Mouse (Mus musculus) embryo, embryonic 10.5 days (tissue): ENCODE results near the gene Colgalt1.
A peak's percentile ranks its signal among the peaks of the same experiment; 100 is the strongest.

Source experiments
- DNase-seq: peaks from one replicate; pipeline ENCODE4 v3.0.0-alpha.2; 2015; ENCODE audit warnings: low spot score

The Colgalt1 gene

DNA sequence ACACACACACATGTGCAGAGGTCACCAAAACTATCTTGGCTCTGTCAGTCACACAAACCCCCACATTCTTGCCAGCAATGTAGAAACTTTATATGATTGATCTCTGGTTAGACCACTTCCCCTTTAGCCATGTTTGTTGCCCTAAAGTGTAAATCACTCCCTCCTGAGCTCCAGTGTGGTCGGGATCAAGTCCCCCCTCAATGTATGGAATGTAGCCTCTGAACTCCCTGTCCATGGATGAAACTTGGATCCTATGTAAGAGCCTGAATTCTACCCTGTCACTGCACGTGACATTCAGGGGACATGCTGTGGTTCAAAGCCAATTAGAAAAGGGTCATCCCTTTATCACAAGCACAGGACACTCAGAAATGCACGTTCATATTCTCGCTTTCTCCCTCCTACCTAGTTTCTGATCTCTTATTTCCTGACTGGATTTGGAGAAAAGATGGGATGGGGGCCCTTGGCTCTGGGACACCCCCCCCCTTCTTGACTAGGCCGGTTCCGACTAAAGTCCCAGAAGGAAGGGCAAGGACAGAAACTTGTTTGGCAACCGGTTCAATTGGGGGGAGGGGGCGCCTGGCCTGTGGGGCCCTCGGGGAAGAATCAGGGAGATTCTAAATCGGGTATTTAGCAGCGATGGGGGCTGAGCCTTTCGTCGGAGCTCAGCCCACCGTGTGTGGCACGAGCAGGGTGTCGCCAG lies 17.7 kb downstream of the Colgalt1 start:
- DNase-seq: peak; percentile 16

DNA sequence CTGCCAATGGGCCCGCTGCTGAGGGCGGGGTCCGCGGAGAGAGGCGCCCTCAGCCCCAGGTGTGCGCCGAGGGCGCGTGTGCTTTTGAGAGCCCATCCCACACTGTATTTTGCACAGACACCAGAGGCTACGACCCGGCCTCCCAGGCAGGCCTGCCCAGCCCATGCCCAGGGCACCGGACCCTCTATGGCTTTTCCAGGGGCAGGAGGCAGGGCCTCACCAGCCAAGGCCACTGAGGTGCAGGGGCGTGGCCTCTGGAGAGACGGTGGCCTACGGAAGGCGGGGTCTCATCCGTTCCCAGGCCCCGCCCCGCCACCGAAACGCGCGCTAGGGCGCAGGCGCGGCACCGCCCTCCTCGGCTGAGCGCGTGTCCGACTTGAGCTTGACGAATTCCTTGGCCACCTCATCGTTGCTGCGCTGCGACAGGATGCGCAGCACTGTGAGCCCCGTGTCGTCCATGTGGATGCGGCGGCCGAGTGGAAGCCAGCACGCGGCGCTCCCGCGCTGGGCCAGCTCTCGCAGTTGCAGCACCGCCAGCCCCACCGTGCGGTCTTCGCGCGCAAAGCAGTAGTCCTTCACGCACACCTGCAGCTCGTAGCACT lies 18.4 kb downstream of the Colgalt1 start:
- peak; percentile 95 for DNase-seq

DNA sequence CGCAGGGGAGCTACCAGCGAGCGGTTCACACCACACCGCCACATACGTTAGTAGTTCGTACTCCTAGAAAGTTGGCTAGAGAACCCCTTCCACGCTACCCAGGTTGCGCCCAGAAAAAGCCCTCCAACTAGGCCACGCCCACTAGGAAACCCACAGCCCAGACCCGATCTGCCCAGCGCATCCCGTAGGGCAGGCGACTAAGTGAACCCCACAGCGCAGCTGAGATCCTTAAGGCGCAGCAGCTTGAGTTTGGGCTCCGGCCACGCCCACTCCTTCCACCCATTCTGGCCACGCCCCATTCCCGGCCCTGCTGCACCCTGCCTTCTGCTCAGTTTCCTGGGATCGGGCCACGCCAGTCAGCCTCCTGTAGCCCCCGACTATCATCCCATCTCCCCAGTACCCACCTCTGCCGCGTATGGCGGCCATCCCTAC lies 19.0 kb downstream of the Colgalt1 start:
- DNase-seq: peak; percentile 53

DNA sequence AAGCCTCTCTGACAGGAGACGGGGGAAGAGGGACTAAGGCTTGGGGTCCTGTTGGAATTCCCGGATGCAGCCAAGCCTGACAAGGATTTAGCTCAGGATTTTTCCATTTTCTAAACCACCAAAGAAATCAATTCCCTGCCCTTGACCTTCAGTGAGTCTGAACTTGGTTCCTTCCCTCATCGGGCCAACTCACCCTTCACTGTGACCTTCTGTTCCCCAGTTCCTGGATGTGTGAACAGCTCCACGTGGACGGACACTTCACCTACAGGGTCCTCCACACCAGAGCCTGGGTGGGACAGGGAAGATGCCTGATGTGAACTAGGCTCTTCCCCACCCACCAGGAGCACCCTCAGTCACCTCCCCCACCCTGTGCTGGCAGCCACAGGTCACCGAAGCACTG lies 20.0 kb downstream of the Colgalt1 start:
- DNase-seq: no peak

DNA sequence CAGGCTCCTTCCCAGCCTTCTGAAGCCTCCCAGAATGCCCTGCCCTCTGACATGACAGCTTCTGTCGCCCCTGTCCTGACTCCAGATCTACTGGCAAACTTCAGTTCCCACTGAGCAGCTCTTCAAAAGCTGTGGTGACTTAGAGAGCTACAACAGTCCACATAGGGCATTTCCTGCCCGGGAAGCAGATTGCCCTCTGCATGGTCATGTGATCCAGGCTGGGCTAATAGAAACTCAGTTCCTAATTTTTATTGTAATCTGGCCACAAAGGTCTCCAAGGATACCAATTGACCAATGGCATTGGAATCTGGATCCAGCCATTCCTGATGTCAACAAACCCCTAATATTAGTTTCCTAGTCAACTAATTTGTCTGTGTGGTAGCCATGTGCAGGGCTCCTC lies 21.1 kb downstream of the Colgalt1 start:
- DNase-seq: no peak

DNA sequence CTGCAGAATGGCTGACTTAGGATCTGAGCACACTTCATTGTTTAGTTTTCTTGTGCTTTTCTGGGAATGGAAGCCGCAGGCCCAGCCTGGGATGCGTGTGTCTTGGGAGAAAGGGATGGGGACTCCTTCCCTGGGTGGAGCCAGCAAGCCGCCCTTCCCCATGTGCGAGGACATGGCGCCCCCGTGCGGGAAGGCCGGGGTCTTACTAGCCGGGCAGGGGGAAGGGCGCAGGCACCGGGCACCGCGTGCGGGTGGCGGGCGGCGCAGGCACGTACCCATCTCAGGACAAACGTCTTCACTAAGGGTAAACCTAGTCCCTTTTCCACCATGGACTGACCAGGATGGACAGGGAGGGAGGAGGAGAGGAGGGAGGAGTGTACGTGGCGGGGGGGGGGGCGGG lies 22.4 kb downstream of the Colgalt1 start:
- peak; percentile 18 for DNase-seq

DNA sequence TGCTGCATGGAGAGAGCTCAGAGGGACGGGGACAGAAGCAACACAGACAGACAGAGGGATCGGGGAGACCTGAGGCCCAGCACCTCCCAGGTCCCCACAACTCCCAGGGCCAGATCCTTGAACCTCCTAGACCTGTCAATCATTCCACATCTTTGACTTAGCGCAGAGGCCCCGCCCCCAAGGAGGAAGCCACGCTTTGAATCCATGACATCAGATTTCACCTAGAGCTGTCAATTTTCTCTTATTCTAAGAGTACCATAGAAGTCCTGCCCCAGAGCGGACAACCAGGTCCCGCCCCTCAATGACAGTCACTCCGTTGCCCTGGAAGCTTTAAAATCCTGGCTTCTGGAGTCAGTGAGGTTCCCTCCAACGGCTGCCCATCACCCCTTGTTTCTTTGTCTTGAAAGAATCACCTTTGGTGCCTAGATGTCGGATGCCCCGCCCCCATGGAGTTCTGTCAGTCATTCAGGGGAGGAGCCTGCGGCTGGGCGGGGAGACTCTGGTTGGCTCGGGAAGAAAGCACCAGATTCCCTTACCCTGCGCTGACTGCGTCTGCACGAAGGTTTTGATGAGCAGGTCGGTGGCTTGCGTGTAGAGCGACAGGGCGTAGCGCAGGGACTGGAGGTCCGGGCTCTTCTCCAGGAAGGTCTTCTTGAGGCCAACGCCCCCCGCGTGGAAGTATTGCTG lies 23.3 kb downstream of the Colgalt1 start:
- DNase-seq: peak; percentile 84

DNA sequence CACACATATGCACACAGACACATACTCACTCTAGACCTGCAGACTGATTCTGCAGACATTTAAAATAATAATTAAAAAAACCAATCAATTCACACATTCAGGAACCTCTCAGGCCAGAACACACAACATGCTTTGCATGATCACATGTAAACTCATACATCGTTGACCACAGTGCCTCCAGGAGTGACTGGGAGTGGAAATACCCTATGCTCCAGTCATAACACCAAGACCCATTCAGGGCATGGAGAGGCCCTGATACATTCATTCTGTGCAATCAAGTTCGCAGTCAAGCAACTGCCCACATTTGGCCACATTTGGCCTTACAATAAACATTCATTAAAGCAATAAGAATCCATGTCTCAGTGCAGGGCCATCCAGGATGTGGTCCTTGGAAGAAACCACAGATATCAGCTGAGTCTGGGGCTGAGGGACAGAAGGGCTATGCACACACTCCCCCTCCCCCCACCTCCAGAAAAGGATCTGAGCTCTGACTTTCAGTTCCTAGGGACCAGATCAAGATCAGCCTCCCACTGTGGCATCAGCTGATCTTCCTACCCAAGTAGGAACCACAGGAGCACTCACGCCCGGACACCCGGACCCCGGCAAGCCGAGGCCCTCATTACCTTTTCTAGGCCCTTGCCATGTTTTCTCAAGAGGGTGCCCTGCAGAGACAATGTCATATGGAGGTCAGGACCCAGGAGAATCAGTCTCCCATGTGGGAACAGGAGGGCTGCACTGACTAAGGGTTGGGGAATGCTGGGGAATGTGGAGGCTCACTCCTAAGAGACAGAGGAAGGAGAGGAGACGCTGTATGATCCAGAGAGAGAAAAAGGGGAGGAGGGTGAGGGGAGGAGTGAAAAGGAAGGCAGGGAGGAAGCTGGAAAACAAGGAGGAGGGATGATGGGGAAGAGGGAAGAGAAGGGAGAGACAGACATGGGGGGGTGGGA lies 26.6 kb downstream of the Colgalt1 start:
- DNase-seq: no peak

DNA sequence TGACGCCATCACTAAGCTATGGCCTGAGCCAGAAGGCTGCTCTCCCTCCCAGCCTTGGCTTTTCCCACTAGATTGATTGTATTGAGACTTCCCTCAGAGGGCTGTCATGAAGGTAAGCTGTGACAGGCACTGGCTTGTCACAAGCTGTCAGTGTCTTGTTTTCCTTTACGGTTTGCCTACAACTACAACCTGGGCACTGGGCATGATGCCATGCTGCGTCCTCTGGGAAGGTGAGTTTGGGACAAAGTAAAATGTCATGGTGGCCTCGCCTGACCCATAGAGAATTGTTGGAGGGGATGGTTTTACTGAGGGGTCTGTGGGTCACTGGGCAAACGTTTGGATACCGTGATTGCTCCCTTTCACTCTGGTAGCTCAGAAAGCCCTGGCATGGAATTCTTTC lies 27.5 kb downstream of the Colgalt1 start:
- no peak for DNase-seq

DNA sequence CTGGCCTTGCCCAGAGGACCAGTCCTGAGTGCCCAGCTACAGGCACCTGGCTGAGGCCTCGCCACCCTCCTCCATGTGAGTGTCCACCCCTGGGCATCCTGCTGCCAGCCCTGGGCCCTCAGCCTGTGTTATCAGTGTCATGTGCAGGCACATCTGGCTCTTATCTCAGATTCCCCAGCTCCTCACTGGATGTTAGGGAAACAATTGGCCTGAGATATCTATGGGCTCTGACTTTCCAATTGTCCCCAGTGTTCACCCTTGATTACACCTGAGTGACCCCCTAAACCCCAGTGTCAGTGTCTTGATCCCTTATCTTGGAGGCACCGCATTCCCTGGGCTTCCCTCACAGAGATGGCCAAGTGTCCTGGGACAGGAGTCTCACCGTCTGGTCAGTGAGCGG lies 28.5 kb downstream of the Colgalt1 start:
- DNase-seq: no peak

DNA sequence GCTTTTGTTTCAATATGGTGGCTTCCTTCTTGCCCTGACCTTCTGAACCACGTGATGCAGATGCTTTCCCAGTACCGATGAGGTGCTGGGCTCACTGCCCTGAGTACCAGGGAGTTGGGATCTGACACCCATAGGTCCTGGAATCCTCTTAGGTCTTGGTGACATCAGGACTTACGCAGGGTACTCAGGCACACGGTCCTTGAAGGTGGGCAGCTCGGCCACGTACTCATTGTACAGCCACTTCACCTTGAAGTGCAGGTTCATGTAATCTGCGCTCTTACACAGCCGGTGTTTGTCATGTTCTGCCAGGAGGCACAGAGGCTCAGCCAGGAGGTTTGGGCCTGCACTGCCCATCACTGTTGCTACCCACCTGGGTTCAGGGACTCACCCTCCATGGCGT lies 34.7 kb downstream of the Colgalt1 start:
- DNase-seq: no peak

DNA sequence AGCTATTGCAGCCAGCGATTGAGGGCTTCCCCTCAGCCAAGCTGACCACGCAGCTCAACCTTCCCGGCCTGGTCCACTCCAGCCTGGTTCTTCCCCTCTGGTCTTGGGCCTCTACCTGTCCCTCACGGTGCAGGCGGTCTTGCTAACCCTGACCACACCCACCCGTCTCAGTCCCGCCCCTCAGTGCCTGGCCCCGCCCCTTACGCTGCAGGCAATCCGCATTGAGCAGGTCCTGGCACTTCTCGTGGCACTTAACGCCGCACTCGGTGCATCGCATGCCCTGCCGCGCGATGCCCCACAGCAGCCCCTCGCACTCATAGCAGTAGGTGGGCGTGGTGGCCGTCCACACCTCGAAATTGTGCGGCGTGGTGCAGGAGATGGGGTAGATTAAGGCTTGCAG lies 43.8 kb downstream of the Colgalt1 start:
- DNase-seq: peak; percentile 40

DNA sequence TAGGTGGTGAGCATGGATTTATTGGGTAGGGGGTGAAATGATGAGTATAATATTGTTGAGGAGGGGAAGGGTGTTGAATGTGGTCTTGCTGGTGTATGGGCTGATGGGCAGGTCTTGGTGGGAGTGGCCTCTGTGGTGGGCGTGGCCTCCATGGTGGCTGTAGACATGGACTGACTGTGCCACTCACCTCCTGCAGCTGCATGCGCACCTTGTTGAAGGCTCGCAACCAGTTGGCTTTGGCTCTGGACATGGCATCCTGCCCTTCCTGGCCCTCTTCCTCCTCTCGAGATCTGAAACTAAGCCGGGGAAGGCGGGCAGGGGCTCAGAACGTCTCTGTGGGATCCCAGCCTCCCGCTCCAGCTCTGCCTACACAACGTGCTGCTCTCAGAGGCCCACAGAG lies 47.0 kb downstream of the Colgalt1 start:
- no peak for DNase-seq

DNA sequence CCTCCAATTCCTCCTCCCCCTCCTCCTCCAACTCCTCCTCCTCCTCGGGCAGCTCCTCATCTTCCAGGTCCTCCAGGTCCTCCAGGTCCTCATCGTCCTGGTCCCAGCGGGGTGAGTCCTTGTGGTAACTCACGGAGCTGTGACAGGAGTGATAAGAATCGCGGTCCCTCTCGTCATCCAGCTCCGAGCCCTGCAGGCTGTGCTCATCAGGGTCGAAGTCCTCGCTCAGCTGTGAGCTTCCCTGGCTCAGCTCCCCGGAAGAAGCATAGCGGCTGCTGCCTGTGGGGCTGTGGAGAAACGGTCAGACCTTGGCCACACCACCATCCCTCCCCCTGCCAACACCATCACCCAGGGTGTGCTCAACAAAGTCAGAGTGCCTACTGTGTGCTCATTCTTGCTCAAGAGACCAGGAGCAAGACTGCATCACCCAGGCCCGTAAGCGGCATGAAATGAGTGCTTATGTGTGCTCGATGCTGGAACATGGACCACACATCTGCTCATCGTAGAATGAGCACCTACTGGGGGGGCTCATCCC lies 47.8 kb downstream of the Colgalt1 start:
- no peak for DNase-seq

DNA sequence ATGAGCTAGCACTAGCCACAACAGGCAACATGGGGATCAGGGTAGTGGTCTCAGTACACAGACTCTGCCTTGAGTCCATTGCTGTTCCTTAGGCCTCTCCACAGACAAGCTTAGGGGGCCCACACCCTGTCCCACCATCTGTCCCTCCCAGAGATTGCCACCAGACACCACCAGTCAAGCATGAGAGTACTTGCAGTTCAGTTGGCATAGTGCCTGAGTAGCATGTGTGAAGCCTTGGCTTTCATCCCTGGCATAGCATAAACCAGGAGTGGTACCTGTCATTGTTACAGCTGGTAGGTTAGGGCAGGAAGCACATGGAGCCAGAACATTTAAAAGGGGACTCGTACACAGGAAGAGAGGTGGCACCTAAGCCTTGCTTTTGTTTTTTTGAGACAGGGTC lies 49.0 kb downstream of the Colgalt1 start:
- no peak for DNase-seq

DNA sequence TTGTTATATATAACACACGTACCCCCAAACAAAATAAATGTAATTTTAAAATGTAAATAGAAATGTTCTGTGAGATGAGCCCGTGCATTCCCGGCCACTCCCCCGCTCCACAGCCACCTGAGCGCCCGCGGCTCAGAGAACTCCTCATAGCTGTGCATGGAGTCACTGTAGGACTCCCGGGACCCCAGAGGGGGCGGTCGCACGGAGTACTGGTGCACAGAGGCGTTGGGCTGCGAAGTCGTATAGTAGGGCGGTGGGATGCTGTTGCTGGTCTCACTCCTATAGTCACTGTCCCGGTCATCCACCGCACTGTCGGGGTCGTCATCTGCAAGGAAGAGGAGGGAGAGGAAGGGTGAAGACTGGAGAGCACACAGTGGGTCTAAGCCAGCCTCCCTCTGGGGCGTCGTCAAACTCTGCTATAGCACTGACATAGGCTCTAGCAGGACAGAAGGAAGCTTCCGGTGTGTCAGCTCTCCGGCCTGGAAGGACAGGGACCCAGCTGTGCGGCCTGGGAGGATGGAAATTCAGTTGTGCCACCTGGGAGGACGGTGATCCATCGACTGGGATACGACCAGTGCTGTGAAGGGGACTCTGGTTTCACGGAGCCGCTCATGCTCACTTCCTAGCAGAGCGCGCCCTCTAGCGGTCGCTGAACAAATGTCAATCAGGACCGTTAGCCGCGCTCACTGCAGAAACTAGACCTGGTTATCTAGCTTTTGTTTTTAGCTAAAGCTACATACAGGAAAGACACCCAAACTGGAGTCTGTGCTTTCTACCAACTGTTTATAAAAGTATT lies 49.7 kb downstream of the Colgalt1 start:
- peak; percentile 93 for DNase-seq

DNA sequence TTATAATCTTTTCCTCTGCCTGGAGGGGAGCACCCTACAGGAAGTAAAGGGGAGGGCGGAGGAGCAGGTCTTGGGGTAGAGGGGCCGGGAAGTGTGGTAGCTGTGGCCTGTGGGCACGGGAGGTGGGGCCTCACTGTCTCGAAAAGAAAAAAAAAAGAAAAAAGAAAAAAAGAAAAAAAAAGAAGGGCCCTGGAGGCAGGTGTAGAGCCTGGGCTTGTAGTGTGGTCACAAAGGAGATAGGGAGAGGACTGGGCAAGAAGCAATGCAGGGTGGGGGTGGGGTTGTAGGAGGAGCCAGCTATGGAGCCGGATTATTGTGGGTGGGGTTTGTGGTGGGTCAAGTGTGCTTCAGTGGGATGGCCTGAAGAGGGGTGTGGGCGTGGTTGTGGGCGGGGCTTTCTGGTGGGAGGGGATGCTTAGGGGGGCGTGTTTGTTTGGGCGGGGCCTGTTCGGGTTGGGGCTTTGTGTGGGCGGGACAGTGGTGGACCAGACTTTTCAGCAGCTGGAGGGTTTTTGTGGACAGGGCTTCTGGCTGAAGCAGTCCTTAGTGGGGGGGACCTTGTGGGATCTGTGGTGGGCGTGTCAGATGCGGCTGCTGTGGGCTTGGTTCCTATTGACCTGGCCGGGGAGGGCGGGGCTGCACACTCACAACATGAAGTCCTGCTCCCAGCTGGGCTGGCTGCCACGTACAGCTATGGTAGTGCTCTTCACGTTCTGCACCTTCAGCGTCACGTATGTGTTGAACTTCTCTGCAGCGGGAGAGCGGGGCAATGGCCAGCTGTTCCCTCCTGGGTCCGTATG lies 54.7 kb downstream of the Colgalt1 start:
- DNase-seq: peak; percentile 88

DNA sequence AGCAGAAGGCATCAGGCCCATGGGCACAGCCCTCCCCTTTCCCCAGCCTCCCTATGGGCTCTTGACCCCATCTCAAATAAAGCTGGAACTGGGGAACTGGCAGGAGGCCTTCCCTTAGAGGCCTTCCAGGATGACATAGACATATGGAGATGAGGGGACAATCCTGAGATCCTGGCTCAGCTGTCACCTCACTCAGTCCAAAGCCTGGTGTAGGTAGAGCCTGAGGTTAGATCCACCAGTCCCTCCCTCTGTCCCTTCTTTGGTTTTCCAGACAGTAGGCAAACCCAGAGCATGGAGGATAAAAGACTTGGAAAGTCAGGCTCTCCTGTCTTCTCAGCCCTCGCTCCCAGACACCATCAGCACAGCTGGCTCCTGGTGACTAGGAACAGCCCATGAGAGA lies 56.1 kb downstream of the Colgalt1 start:
- no peak for DNase-seq

DNA sequence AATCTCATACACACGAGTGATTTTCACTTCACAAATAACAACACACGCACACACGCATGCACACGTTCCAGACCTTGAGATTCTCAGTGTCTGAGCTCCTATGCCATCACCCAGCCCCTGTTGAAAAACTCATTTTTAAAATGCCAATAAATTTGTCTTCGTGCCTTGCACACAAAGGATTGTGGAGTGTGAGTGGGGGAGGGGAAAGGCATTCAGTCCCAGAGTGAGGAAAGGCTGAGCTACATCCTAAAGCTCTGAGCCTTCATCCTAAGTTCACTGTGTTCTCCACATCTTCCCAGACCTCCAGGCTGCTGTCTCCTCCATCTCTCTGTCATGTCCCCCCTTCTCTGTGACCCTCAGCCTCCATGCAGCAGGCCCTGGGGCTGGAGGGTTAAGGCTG lies 56.5 kb downstream of the Colgalt1 start:
- no peak for DNase-seq

DNA sequence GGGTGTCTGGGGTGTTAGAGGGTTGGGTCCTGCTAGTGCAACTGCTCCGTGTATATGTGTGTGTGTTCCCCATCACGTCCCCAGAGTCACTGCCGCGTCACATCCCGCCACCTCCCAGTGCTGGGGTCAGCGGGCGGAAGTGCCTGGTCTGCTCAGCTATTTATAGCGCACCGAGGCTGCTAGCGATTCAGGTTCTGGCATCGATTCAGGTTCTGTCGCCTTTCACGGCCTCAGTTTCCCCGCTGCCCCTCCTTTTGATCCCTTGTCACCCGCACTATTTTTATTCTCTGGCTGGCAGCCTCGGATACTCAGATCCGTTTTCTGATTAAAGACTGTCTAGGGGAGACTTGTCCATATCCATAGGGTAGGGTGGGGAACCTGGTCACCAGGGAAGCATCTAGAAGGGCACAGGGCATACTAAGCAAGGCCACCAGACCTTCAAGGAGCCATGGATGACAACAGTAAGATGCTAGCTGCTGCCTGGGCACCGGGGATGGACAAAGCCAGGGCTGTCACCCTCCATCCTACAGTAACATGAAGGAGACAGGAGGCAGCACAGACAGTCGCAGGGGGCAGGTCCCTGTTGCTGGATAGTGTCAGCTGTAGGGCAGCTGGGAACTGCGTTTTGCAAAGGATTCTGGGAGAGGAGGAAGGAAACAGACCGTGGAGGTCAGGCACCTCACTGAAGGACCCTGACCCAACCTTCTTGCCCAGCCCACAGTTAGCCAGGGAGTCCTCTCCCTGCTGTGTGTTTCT lies 57.6 kb downstream of the Colgalt1 start:
- no peak for DNase-seq
